Mouse (Mus musculus) adrenal gland, postnatal 25 days (tissue): ENCODE measurements around the gene Dnajc7. TPM values are rescaled to one million over a fixed set of nuclear protein-coding genes. Genes with fewer than 3 reads are reported as not detected.

Source experiments
- DNase-seq: peaks from one replicate; pipeline ENCODE4 v3.0.0; 2021; ENCODE audit warnings: mixed read lengths
- total RNA-seq: library from RNA; stranded (reverse); gene quantifications from 2 replicates; pipeline ENCODE4 v1.2.3, GENCODE M21; 2021

The Dnajc7 gene
- total RNA-seq, 1 experiment from 2014 or later, result 251 TPM

- no peak for DNase-seq
These were observed 39.7 kb downstream of the Dnajc7 start for GRCm38 (mm10) chr11:100580275-100580674.

- DNase-seq, result no peak
These were observed 40.7 kb downstream of the Dnajc7 start for GRCm38 (mm10) chr11:100579116-100579799.

- no peak for DNase-seq
These were observed 41.9 kb downstream of the Dnajc7 start for GRCm38 (mm10) chr11:100577852-100578599.

- DNase-seq, result no peak
These were observed 43.7 kb downstream of the Dnajc7 start for GRCm38 (mm10) chr11:100576256-100576655.

GRCm38 (mm10) chr11:100575484-100575855 lies 44.5 kb downstream of the Dnajc7 start:
- no peak for DNase-seq

GRCm38 (mm10) chr11:100574708-100575483 lies 45.1 kb downstream of the Dnajc7 start, which contains the start of gene Cnp:
Cnp (plus strand) TSS chr11:100574904.
- DNase-seq, result peak; percentile 89

GRCm38 (mm10) chr11:100574188-100574587 lies 45.8 kb downstream of the Dnajc7 start:
- DNase-seq, result no peak

GRCm38 (mm10) chr11:100571202-100571567 lies 48.8 kb downstream of the Dnajc7 start:
- no peak for DNase-seq

- peak; percentile 54 for DNase-seq
These were observed 49.4 kb downstream of the Dnajc7 start for GRCm38 (mm10) chr11:100570430-100571201.

GRCm38 (mm10) chr11:100569789-100570188 lies 50.2 kb downstream of the Dnajc7 start:
- peak; percentile 74 for DNase-seq

- DNase-seq, result no peak
These were observed 51.3 kb downstream of the Dnajc7 start for GRCm38 (mm10) chr11:100568692-100569091.

GRCm38 (mm10) chr11:100567815-100568245 lies 52.1 kb downstream of the Dnajc7 start:
- no peak for DNase-seq

GRCm38 (mm10) chr11:100567229-100567628 lies 52.7 kb downstream of the Dnajc7 start:
- DNase-seq, result no peak

GRCm38 (mm10) chr11:100564703-100565102 lies 55.3 kb downstream of the Dnajc7 start:
- no peak for DNase-seq

- no peak for DNase-seq
These were observed 55.7 kb downstream of the Dnajc7 start for GRCm38 (mm10) chr11:100564297-100564696.

GRCm38 (mm10) chr11:100561748-100562147 lies 58.2 kb downstream of the Dnajc7 start:
- DNase-seq, result no peak

GRCm38 (mm10) chr11:100559476-100559875 lies 60.5 kb downstream of the Dnajc7 start:
- no peak for DNase-seq

- DNase-seq, result no peak
These were observed 62.4 kb downstream of the Dnajc7 start for GRCm38 (mm10) chr11:100557563-100557962.

- peak; percentile 46 for DNase-seq
These were observed 64.4 kb downstream of the Dnajc7 start for GRCm38 (mm10) chr11:100555583-100555982.

- DNase-seq, result peak; percentile 43
These were observed 67.1 kb downstream of the Dnajc7 start for GRCm38 (mm10) chr11:100552842-100553241.

- no peak for DNase-seq
These were observed 69.9 kb downstream of the Dnajc7 start for GRCm38 (mm10) chr11:100550101-100550500.

GRCm38 (mm10) chr11:100549466-100549865 lies 70.5 kb downstream of the Dnajc7 start:
- DNase-seq, result no peak
